Mouse (Mus musculus) cerebellum, postnatal 4 days (tissue): Measurements from ENCODE around the gene Taf6l.

Source experiments
- DNase-seq, 2 experiments: peaks; one replicate each; pipeline ENCODE4 v3.0.0; 2022; ENCODE audit warnings: low spot score in 2 of 2, mixed read lengths in 1 of 2

The Taf6l gene

DNA sequence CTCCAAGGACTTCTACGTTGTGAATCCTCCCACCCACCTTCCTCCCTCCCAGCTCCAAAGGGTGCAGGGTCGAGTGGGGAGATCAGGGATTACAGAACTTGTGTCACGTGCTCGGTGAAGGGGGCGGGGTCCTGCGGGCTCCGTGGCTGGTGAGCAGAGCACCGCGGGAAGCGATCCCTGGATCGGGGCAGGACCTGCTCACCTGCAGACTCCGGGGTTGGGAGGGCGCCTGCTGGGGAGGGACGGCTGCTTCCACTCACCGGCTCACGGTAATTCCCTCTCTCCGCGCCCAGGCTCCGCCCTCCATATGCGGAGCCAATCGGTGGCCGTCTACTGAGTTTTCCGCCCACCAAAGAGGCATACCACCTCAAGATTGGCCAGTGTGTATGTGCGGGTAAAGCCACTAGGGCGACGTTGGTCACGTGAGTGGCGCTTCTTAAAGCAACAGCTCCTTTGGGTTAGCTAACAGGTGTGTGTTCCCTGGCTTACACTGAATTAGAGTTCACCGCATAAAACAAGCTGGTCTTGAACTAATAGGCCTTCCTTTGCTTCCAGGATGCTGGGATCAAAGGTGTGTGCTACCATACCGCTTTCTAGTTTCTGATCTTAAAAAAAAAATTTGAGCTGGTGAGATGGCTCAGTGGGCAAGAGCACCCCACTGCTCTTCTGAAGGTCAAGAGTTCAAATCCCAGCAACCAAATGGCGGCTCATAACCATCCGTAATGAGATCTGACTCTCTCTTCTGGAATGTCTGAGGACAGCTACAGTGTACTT is at the start of gene Taf6l:
Gene Taf6l (minus strand): TSS at position 410 of the 774 bp plus-strand sequence.
- DNase-seq = peak; percentile 71 to 84

- DNase-seq = no peak
Measured at GRCm38 (mm10) chr19:8832971-8833370, 46.8 kb upstream of the Taf6l start.

DNA sequence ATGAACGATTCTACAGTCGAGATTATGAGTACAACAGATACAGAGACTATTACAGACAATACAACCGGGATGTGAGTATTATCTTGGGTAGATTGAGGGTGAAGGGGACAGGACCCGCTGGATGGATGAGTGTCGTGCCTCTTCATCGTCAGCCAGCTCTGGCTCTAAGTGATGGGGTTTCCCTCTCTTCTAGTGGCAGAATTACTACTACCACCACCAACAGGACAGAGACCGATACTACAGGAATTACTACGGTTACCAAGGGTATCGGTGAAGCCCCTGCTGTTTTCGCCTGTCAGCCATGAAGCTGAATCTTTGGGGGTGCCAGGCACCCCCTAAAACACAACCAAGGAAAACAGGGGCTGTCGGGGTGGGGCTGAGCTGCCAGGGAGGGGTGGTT is 45.0 kb upstream of the Taf6l start:
- no peak for DNase-seq

GRCm38 (mm10) chr19:8830664-8831063 is 44.4 kb upstream of the Taf6l start:
- no peak for DNase-seq

DNA sequence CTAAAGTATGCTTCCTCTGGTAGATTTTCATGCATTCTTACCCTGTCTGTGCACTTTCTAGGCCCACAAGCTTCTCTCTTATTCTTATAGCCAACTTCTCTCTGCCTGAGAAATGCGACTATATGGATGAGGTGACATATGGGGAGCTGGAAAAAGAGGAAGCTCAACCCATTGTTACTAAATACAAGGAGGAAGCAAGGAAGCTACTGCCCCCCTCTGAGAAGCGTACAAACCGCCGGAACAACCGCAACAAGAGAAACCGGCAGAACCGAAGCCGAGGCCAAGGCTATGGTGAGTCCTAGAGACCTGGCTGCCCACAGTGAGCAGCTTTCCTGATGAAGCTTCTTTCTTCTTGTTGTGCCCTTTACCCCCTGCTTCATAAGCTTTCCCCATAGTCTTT is 43.4 kb upstream of the Taf6l start, which contains the start of gene AC129217.1:
Gene AC129217.1 (plus strand): TSS at position 114 of the 400 bp plus-strand sequence.
- DNase-seq = no peak

- no peak for DNase-seq
Measured at GRCm38 (mm10) chr19:8822696-8823095, 36.5 kb upstream of the Taf6l start.

DNA sequence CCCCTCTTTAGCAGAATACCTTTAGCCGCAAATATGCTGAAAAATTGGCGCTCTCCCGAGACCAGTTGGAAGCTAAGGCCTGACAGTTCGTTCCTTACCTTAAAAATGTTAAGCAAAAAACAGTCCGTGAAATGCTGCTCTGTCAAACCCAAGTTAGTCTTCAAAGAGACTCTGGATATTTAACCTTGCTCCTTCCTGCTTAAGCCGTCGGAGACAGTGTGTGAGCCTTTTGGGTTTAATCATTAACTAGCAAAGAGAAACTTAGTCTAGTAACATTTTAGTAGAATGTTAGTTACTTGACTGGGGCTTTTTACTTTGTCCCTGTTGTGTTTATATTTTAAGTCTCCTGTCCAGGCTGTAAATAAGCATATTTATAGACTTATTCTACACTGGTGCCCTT is 34.9 kb upstream of the Taf6l start:
- DNase-seq = no peak

DNA sequence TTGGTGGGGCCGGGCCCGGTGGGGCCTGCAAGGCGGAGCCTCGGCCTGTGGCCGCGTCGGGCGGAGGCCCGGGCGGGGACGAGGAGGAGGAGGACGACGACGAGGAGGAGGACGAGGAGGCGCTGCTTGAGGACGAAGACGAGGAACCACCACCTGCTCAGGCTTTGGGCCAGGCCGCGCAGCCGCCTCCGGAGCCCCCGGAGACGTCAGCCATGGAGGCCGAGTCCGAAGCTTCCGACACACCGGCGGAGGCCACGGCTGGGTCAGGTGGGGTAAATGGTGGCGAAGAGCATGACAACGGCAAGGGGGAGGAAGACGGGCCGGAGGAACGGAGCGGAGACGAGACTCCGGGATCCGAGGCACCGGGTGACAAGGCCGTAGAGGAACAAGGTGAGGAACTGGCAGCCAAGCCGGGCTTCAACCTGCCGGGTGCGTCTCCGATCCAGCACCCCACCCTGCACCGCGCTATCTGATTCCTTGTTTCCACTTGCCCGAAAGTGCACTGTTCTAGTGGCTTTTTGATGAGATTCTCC is 34.3 kb upstream of the Taf6l start:
- DNase-seq = no peak

GRCm38 (mm10) chr19:8819596-8820423 is 33.6 kb upstream of the Taf6l start, which contains the start of gene Hnrnpul2:
Gene Hnrnpul2 (plus strand): TSS chr19:8820010.
- DNase-seq = peak; percentile 94 to 96

DNA sequence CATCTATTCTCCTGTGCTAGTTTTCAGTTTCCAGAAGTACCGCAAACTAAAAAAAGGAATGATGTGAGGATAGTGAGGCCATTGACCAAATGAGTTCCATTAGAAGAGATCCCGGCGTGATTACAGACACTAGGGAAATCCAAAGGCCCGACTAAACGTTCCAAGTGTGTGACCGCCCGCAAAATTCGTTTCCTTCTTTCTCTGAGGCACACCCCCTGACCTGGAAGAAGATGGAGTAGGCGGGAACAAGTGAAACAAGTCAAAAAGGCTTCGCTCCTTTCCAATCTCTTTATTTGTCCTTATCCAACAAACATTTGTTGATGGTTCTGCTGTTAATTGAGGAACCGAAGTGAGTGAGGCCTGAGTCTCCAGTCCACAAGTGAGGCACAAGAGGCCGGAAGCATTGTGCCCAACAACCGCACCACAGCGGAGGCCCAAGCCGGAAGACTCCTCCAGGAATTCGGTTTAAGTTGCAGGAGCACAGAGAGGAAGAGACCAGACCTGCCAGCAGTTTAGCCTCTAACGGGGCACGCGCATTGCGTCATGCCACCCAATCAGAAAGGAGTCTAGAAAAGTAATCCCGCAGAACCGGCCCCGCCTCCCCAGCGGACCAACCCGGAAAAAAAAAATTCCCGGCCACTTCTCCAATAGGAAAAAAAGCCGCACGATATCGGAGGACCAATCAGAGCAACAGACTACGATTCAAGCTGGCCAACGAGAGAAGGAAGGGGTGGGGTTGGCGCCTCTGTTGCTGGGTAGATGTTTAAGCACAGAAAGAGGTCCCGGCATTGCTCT is 32.8 kb upstream of the Taf6l start, which contains the start of gene Ttc9c:
Gene Ttc9c (minus strand): TSS at position 533 of the 795 bp plus-strand sequence.
- DNase-seq = peak; percentile 82 to 91

DNA sequence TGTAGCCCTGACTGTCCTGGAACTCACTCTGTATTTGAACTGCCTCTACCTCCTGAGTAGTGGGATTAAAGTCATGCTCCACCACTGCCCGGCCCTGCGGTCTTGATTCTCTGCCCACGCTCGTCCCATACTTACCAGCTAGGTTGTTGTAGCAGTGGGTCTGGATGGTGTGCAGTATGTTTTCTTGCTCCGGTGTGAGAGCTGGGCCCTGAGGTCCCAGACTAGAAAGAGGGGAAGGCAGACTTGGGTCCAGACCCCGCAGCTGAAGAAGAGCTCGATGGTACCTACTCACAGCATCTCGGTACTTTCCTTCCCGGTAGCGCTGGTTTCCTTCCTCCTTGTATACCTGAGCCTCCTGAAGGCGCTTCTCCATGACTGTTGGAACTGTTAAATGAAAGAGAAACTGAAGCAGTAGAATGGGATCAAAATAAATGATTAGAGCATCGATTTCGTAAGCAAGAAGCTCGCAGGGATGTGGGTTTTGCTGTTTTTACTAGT is 32.1 kb upstream of the Taf6l start:
- DNase-seq = no peak

DNA sequence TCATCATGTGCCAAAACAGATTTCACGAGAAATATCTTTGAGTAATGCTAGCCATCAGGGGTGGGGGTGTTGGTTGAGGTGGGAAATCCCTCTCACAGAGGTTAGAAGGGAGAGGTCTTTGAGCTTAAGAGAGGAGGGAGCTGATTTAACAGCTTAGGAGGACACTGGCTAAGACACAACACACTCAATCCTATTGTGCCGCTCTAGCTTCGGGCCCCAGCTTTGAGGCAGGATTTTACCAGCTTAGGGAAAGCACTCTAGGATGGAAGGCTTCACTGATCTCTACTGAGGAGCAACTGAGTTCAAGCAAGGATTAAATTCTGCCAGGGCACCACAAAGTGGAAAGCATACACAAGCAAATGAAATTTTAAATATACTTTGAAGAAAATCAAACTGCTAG is 30.8 kb upstream of the Taf6l start:
- DNase-seq = no peak

DNA sequence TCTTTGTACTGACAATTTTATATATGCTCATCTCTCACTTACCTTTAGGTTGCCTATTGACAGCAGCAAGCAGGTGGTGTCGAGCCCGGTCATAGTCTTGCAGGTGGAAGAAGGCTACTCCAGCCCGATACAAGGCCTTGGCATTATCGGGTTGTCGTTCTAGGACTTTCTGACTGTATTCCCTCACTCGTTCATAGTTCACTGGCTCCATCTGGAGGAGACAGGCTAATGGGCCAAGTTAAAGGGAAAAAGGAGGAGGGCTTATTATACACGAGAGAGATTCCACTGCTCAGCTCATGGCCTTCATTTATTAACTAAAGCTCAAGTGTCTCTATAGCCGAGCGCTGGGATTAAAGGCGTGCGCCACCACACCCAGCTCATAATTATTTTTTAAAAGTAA is 29.6 kb upstream of the Taf6l start:
- no peak for DNase-seq

DNA sequence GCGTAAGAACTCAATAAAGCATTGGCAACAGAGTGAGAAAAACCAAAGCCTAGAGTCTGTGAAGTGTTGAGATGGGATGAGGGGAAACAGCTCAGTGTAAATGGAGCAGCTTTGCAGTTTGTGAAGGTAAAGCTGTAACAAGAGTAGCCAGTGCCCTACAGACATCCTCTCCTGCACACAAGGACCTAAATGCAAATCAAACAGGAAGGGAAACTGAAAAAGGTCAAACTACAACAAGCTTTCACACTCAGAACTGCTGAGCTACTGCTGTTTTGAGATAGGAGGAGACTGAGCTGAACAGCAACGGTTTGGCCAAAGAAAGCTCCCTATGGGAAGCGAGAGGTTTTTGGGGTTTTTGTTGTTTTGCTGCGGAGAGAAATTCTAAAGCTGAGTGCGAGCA is 20.6 kb upstream of the Taf6l start:
- DNase-seq = no peak

DNA sequence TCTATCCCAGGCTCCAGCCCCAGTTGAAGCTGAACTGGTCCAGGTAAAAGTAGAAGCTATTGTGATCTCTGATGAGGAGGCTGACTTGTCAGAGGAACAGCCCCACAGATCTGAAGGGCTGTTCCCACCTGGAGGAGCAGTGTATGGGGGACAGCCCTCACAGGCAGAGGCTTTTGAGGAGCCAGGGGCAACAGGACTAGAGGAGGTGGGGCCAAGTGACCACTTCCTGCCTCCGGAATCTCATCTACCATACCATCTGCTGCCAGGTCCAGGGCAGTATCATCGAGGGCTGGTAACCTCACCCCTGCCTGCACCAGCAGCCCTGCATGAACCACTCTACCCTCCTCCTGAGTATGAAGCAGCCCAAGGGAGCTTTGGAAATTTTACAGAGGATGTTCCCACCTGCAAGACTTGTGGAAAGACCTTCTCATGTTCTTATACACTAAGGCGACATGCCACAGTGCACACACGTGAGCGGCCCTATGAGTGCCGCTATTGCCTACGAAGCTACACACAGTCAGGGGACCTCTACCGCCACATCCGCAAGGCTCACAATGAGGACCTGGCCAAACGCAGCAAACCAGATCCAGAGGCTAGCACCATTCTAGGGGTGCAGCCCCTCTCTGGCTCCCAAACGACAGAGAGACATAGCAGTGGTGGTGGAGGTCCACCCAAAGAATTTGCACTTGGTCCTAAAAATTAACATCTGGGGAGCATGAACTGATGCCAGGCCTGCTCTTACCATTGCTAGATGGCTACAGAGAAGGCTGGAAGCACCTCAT is 17.9 kb upstream of the Taf6l start:
- DNase-seq = no peak

DNA sequence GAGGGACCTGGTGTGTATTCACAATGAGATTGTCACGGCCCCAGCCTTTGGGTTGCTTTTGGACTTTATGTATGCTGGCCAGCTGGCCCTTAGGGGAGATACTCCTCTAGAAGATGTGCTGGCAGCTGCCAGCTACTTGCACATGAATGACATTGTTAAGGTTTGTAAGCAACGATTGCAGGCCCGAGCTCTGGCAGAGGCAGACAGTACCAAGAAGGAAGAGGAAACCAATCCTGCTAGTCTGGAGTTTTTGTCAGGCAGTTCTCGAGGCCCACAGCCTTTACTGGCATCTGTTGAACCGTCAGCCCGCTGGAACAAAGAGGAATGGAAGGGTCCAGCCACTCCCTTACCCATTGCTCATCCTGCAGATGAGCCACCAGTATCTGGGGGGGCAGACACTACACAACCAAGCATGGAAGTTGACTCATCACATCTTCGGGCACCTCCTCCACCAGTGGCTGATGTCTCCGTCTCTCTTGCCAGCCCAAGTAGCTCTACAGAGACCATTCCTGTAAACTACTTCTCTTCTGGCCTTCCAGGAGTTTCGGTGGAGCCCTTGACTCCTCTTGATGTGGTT is 17.1 kb upstream of the Taf6l start:
- DNase-seq = no peak

DNA sequence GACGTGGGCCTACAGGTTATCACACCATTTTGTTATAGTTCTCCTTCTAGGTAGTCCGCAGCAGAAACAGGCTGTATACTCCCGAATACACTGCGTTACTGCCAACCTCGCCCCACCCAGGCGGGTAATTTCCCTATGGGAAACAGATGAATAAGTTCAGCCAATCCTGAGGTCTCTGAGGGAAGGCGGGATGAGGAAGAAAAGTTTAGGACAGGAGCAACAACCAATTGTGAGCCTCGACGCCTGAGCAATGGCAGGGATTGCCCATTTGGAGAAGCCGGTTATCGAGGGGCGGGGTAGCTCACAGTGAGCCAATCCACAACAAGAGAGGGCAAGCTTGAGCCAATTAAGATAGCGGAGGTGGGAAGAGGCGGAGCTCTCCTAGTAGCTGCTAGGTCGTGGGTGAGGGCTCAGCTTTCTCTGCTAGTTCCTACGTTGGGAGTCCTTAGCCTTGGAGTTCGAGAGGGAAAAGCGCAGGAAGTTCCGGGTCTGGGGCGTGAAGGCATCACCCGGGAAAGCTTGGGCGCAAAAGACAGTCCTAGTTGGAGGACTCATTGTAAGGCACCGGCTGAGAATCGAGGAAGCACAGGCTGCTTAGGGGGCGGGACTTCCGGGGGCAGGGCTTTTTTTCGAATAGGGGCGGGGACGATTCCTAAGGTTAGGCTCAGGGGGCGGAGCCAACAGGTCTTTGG is 16.1 kb upstream of the Taf6l start, which contains the start of gene Zbtb3:
Gene Zbtb3 (plus strand): TSS at position 426 of the 692 bp plus-strand sequence.
- peak; percentile 73 to 88 for DNase-seq

GRCm38 (mm10) chr19:8798947-8799315 is 12.7 kb upstream of the Taf6l start:
- DNase-seq = no peak

- DNase-seq = peak; percentile 60 to 85
Measured at GRCm38 (mm10) chr19:8798264-8798946, 12.2 kb upstream of the Taf6l start, which contains the start of gene Polr2g. Gene Polr2g (minus strand): TSS chr19:8798577.
